Mouse (Mus musculus) MEL (cell line): Measurements from ENCODE around the gene Zfp326. TPM values are rescaled to one million over a fixed set of nuclear protein-coding genes. Genes with fewer than 3 reads are reported as not detected.

Experiments
- DNase-seq: peaks from one replicate; pipeline ENCODE4 v3.0.0; 2011; ENCODE audit warnings: low read depth, low spot score
- H3K27ac ChIP-seq: 2 replicates; pipeline ENCODE4 v1.5.1; 2012; ENCODE audit warnings: low read depth, mild to moderate bottlenecking, control low read depth, low read length, moderate library complexity; ENCODE audit not compliant: control insufficient read depth
- H3K27me3 ChIP-seq, 2 experiments: fragments of 150-350 bp in 1 of 2; sonication (generic) in 1 of 2; 2 replicates each; pipeline ENCODE4 v1.6.1; 2012; ENCODE audit warnings: low read length in 2 of 2, mild to moderate bottlenecking in 2 of 2, improper control_type of control experiment in 1 of 2, moderate library complexity in 1 of 2; ENCODE audit not compliant: insufficient read depth in 2 of 2, control insufficient read depth in 1 of 2
- H3K36me3 ChIP-seq, 2 experiments: 2 replicates each; pipeline ENCODE4 v1.6.1; 2012 to 2014; ENCODE audit warnings: low read length in 2 of 2, improper control_type of control experiment in 1 of 2, inconsistent platforms in 1 of 2, mild to moderate bottlenecking in 1 of 2; ENCODE audit not compliant: insufficient read depth in 2 of 2, control insufficient read depth in 1 of 2
- H3K4me1 ChIP-seq, 2 experiments: fragments of 150-350 bp in 1 of 2; sonication (generic) in 1 of 2; 2 replicates each; pipeline ENCODE4 v1.6.1; 2012; ENCODE audit warnings: low read length in 2 of 2, improper control_type of control experiment in 1 of 2, mild to moderate bottlenecking in 1 of 2; ENCODE audit not compliant: insufficient read depth in 2 of 2, control insufficient read depth in 1 of 2
- H3K4me3 ChIP-seq, 2 experiments: fragments of 150-350 bp in 1 of 2; sonication (generic) in 1 of 2; 2 replicates each; pipeline ENCODE4 v1.5.1; 2012; ENCODE audit warnings: low read depth in 2 of 2, low read length in 2 of 2, mild to moderate bottlenecking in 2 of 2, moderate library complexity in 2 of 2, control low read depth in 1 of 2, improper control_type of control experiment in 1 of 2; ENCODE audit not compliant: control insufficient read depth in 1 of 2, insufficient read depth in 1 of 2
- H3K79me2 ChIP-seq: 2 replicates; pipeline ENCODE4 v1.6.1; 2012; ENCODE audit warnings: mild to moderate bottlenecking, low read length, moderate library complexity; ENCODE audit not compliant: control insufficient read depth, poor library complexity, insufficient read depth
- H3K9ac ChIP-seq: 2 replicates; pipeline ENCODE4 v1.6.1; 2012; ENCODE audit warnings: low read depth, mild to moderate bottlenecking, control low read depth, low read length, moderate library complexity; ENCODE audit not compliant: control insufficient read depth, poor library complexity, severe bottlenecking
- H3K9me3 ChIP-seq: fragments of 150-350 bp; sonication (generic); replicated peaks from 2 replicates; pipeline ENCODE4 v1.6.1; 2012; ENCODE audit warnings: mild to moderate bottlenecking, low read length, improper control_type of control experiment, moderate library complexity; ENCODE audit not compliant: insufficient read depth
- BHLHE40 ChIP-seq: IDR thresholded peaks from 2 replicates; pipeline ENCODE4 v1.6.1; 2012; ENCODE audit warnings: low read depth, mild to moderate bottlenecking, inconsistent platforms, low read length, improper control_type of control experiment, borderline replicate concordance
- CHD2 ChIP-seq: IDR thresholded peaks from 2 replicates; pipeline ENCODE4 v1.6.1; 2011; ENCODE audit warnings: low read length, improper control_type of control experiment
- E2F4 ChIP-seq: IDR thresholded peaks from 2 replicates; pipeline ENCODE4 v1.6.1; 2011; ENCODE audit warnings: low read depth, low read length, improper control_type of control experiment, borderline replicate concordance
- ETS1 ChIP-seq: IDR thresholded peaks from 2 replicates; pipeline ENCODE4 v1.6.1; 2012; ENCODE audit warnings: low read depth, mild to moderate bottlenecking, inconsistent platforms, low read length, improper control_type of control experiment, moderate library complexity
- GATA1 ChIP-seq: IDR thresholded peaks from 2 replicates; pipeline ENCODE4 v1.6.1; 2011; ENCODE audit warnings: low read depth, low read length, improper control_type of control experiment
- HCFC1 ChIP-seq: IDR thresholded peaks from 2 replicates; pipeline ENCODE4 v1.6.1; 2012; ENCODE audit warnings: low read depth, mild to moderate bottlenecking, inconsistent platforms, low read length, improper control_type of control experiment, moderate library complexity
- KAT2A ChIP-seq: conservative IDR thresholded peaks from 2 replicates; pipeline ENCODE4 v1.6.1; 2012; ENCODE audit warnings: low read depth, low read length, improper control_type of control experiment, inconsistent platforms
- MAFK ChIP-seq: IDR thresholded peaks from 2 replicates; pipeline ENCODE4 v1.6.1; 2011; ENCODE audit warnings: low read depth, mild to moderate bottlenecking, low read length, improper control_type of control experiment, borderline replicate concordance
- MAX ChIP-seq: IDR thresholded peaks from 2 replicates; pipeline ENCODE4 v1.6.1; 2011; ENCODE audit warnings: low read length, improper control_type of control experiment
- MXI1 ChIP-seq: IDR thresholded peaks from 2 replicates; pipeline ENCODE4 v1.6.1; 2011; ENCODE audit warnings: mild to moderate bottlenecking, low read depth, low read length, improper control_type of control experiment
- MYC ChIP-seq: IDR thresholded peaks from 2 replicates; pipeline ENCODE4 v1.6.1; 2011; ENCODE audit warnings: low read depth, mild to moderate bottlenecking, low read length, improper control_type of control experiment, moderate library complexity
- NELFE ChIP-seq: IDR thresholded peaks from 2 replicates; pipeline ENCODE4 v1.6.1; 2011; ENCODE audit warnings: low read depth, low read length, improper control_type of control experiment
- NRF1 ChIP-seq: IDR thresholded peaks from 2 replicates; pipeline ENCODE4 v1.6.1; 2014; ENCODE audit warnings: low read depth, mild to moderate bottlenecking, inconsistent platforms, low read length, improper control_type of control experiment, moderate library complexity; ENCODE audit not compliant: poor library complexity, insufficient read depth, severe bottlenecking
- POLR2A ChIP-seq, 2 experiments: IDR thresholded peaks; 2 replicates each; pipeline ENCODE4 v1.6.1; 2011 to 2012; ENCODE audit warnings: low read length in 2 of 2, mild to moderate bottlenecking in 2 of 2, control low read depth in 1 of 2, improper control_type of control experiment in 1 of 2, low read depth in 1 of 2, moderate library complexity in 1 of 2; ENCODE audit not compliant: control insufficient read depth in 1 of 2, insufficient read depth in 1 of 2, poor library complexity in 1 of 2
- POLR2AphosphoS5 ChIP-seq: IDR thresholded peaks from 2 replicates; pipeline ENCODE4 v1.6.1; 2012; ENCODE audit warnings: low read depth, borderline replicate concordance, mild to moderate bottlenecking, inconsistent platforms, low read length, moderate library complexity, mixed read lengths
- RAD21 ChIP-seq: IDR thresholded peaks from 2 replicates; pipeline ENCODE4 v1.6.1; 2011; ENCODE audit warnings: mild to moderate bottlenecking, low read depth, low read length, improper control_type of control experiment
- RCOR1 ChIP-seq: IDR thresholded peaks from 2 replicates; pipeline ENCODE4 v1.6.1; 2012; ENCODE audit warnings: low read depth, mild to moderate bottlenecking, inconsistent platforms, low read length, improper control_type of control experiment
- SIN3A ChIP-seq: IDR thresholded peaks from 2 replicates; pipeline ENCODE4 v1.6.1; 2012; ENCODE audit warnings: low read length, improper control_type of control experiment, inconsistent platforms
- SMC3 ChIP-seq: IDR thresholded peaks from 2 replicates; pipeline ENCODE4 v1.6.1; 2011; ENCODE audit warnings: low read depth, low read length, improper control_type of control experiment
- TAL1 ChIP-seq: IDR thresholded peaks from 2 replicates; pipeline ENCODE4 v1.6.1; 2012; ENCODE audit warnings: mild to moderate bottlenecking, inconsistent platforms, low read length, moderate library complexity, mixed read lengths
- TCF12 ChIP-seq: IDR thresholded peaks from 2 replicates; pipeline ENCODE4 v1.6.1; 2014; ENCODE audit warnings: low read depth, mild to moderate bottlenecking, inconsistent platforms, low read length, improper control_type of control experiment, moderate library complexity
- UBTF ChIP-seq: IDR thresholded peaks from 2 replicates; pipeline ENCODE4 v1.6.1; 2012; ENCODE audit warnings: low read depth, mild to moderate bottlenecking, inconsistent platforms, low read length, improper control_type of control experiment, moderate library complexity, borderline replicate concordance; ENCODE audit not compliant: insufficient read depth
- USF1 ChIP-seq: IDR thresholded peaks from 2 replicates; pipeline ENCODE4 v1.6.1; 2014; ENCODE audit warnings: low read depth, mild to moderate bottlenecking, inconsistent platforms, low read length, improper control_type of control experiment, moderate library complexity
- USF2 ChIP-seq, 2 experiments: IDR thresholded peaks; 2 replicates each; pipeline ENCODE4 v1.6.1; 2011 to 2012; ENCODE audit warnings: improper control_type of control experiment in 2 of 2, low read length in 2 of 2, borderline replicate concordance in 1 of 2, inconsistent platforms in 1 of 2, low read depth in 1 of 2, mild to moderate bottlenecking in 1 of 2; ENCODE audit not compliant: insufficient read depth in 1 of 2
- ZC3H11A ChIP-seq: IDR thresholded peaks from 2 replicates; pipeline ENCODE4 v1.6.1; 2012; ENCODE audit warnings: low read depth, mild to moderate bottlenecking, inconsistent platforms, low read length, improper control_type of control experiment
- ZKSCAN1 ChIP-seq: IDR thresholded peaks from 2 replicates; pipeline ENCODE4 v1.6.1; 2012; ENCODE audit warnings: low read depth, mild to moderate bottlenecking, inconsistent platforms, low read length, improper control_type of control experiment, moderate library complexity
- ZMIZ1 ChIP-seq: IDR thresholded peaks from 2 replicates; pipeline ENCODE4 v1.6.1; 2012; ENCODE audit warnings: low read depth, mild to moderate bottlenecking, inconsistent platforms, low read length, improper control_type of control experiment, moderate library complexity
- polyA plus RNA-seq, 2 experiments: library from polyadenylated mRNA; stranded (reverse) in 1 of 2; unstranded in 1 of 2; fragments of >175 nt in 1 of 2; fragments of >200 nt in 1 of 2; gene quantifications; 2 replicates each; pipeline versions ENCODE4 v1.2.1 to v1.2.4; 2012; ENCODE audit warnings: low replicate concordance in 2 of 2, low read depth in 1 of 2; ENCODE audit not compliant: insufficient read length in 2 of 2, insufficient read depth in 1 of 2, missing spikeins in 1 of 2
- total RNA-seq: library from RNA; depleted of rRNA; stranded (reverse); fragments of 300-350 nt; gene quantifications from 2 replicates; pipeline ENCODE4 v1.2.3, GENCODE M21; 2012

Zfp326 gene
- total and polyA plus RNA-seq, 3 experiments = 6.4 to 17.6 TPM; not detected in 1

DNA sequence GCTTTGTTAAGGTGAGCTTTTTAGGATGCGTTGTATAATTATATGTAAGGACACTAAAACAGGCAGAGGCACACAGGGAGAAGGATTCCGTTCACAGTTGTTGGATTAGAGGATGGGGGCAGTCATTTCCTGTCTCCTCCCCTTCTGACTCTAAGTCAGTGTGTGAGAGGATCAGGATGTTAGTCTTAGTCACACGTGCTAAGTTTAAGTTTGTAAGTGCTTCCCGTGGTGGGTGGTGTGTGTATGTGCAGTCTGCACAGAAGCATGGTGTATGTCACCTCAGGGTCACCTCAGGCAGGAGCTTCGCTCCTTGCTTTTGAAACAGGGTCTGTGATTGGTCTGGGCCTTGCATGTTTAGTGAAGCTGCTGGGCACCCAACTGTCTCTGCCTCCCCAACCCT, 35.1 kb downstream of the Zfp326 start:
- Histone ChIP-seq H3K4me3 (no peak overlapping the region), H3K36me3 (peaks cover 0 to 19% of the 10 kb centered on the region in 2 experiments; a peak in 2 of 4 replicates), H3K4me1 (no peaks in the 10 kb centered on the region), H3K9me3 (no peaks in the 10 kb centered on the region), H3K27ac (no peak overlapping the region), H3K79me2 (no peaks in the 10 kb centered on the region), H3K9ac (no peak overlapping the region), H3K27me3 (no peaks in the 10 kb centered on the region)
- no peak for TF ChIP-seq ETS1
- TF ChIP-seq USF1 = no peak
- no peak for TF ChIP-seq MAX
- TF ChIP-seq MYC = no peak
- TF ChIP-seq ZKSCAN1 = no peak
- no peak for TF ChIP-seq TCF12
- TF ChIP-seq ZC3H11A = no peak
- TF ChIP-seq GATA1 = no peak
- no peak for TF ChIP-seq BHLHE40
- TF ChIP-seq USF2 (IDR thresholded peaks at IDR 0.05; ENCODE audit: borderline replicate concordance in 1 of 2, insufficient read depth in 1 of 2, low read depth in 1 of 2, low read length in 2 of 2) = no peak
- no peak for TF ChIP-seq SMC3
- no peak for TF ChIP-seq E2F4
- TF ChIP-seq RAD21 = no peak
- TF ChIP-seq NRF1 = no peak
- no peak for TF ChIP-seq KAT2A
- DNase-seq = no peak

GRCm38 (mm10) chr5:105917398-105917797, 41.0 kb downstream of the Zfp326 start:
- Histone ChIP-seq H3K9ac (no peak overlapping the region), H3K27me3 (no peaks in the 10 kb centered on the region), H3K9me3 (no peaks in the 10 kb centered on the region), H3K27ac (no peak overlapping the region), H3K4me3 (no peak overlapping the region), H3K36me3 (peaks cover 0 to 4% of the 10 kb centered on the region in 2 experiments; a peak in 2 of 4 replicates), H3K4me1 (no peaks in the 10 kb centered on the region), H3K79me2 (no peaks in the 10 kb centered on the region)
- no peak for TF ChIP-seq UBTF
- no peak for TF ChIP-seq POLR2AphosphoS5
- TF ChIP-seq SIN3A = no peak
- TF ChIP-seq HCFC1 = no peak
- TF ChIP-seq ZKSCAN1 = no peak
- TF ChIP-seq MXI1 = no peak
- TF ChIP-seq MAFK = no peak
- no peak for TF ChIP-seq BHLHE40
- no peak for TF ChIP-seq RCOR1
- no peak for TF ChIP-seq TAL1
- TF ChIP-seq POLR2A (IDR thresholded peaks at IDR 0.05; ENCODE audit: control insufficient read depth in 1 of 2, insufficient read depth in 1 of 2, low read depth in 1 of 2, low read length in 2 of 2, poor library complexity in 1 of 2) = no peak
- no peak for TF ChIP-seq ZMIZ1
- TF ChIP-seq MAX = no peak
- no peak for TF ChIP-seq NELFE
- no peak for TF ChIP-seq KAT2A
- TF ChIP-seq CHD2 = no peak
- no peak for TF ChIP-seq NRF1
- no peak for DNase-seq
